Mouse (Mus musculus): ENCODE measurements around the gene Cav1.

Cav1 gene

DNA sequence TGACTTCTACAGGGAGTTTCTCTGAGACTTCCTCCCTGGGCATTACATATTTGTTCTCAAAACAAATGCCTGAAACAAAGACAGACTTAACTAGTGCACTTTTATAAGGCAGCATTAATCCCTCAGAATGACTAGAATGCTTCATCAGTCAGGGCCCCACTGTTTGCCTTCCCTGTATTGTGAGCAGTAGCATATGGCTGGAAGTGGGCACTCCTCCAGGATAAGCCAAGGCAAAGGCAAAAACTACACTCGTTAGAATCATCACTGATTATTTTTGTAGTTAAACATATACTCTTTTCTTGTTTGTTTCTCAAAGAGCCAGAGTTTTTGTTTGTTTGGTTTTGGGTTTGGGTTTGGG lies 11.0 kb downstream of the Cav1 start:
- in situ Hi-C loops (cut with MboI, MseI): no loop called here

DNA sequence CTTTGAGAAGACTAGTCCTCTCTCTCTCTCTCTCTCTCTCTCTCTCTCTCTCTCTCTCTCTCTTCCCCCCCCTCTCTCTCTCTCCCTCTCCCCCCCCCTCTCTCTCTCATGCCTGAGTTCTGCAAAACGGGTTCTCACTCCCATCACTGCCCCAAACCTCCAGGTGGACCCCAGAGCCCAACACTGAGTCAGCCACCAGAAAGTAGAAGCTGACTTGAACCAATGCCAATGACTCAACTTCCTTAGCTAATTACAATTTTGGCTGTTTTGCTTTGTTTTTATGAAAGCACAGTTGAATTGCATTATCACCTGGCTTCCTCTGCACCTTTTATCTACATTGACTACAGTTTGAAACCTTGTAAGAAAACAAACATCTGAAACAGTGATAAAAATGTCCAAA lies 11.8 kb downstream of the Cav1 start:
- in situ Hi-C loops (cut with MboI, MseI): no loop called here

DNA sequence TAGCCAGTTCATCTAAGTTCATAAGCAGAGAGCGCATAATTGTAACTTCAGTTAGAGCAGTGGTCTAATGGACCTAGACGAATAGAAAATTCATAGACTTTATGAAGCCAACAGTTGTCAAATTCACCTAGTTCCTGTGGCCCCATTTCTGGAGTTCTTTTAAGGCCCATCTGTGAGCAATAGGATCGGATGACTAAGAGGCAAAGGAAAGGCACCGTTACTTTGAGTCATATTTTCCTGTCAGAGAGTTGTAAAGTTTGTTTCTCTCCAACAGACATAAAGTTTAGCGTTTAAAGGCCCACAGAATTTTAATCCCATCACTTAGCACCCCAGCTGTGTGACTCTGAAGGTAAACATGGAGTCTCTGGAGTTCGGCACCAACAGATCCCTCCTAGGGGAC lies 15.8 kb downstream of the Cav1 start:
- in situ Hi-C loops (cut with MboI, MseI): no loop called here

DNA sequence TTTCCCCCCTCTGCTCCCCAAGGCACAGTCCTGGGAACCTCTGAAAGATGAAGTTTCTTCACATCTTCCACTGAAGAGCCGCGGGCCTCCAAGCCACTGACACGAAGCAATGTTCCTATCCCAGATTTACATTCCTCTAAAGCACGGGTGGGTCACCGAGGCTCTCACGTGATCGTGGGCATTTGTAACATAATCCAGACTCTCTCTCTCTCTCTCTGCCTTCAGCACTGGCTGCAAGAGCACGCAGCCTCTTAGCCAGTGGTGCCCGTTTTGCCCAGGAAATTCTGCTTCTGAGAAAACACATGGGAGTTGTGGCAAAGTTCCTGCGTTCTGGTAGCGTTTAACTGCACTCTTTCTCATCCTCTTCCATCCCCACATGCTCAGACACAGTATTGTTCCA lies 21.1 kb downstream of the Cav1 start:
- in situ Hi-C loops (cut with MboI, MseI): no loop called here

DNA sequence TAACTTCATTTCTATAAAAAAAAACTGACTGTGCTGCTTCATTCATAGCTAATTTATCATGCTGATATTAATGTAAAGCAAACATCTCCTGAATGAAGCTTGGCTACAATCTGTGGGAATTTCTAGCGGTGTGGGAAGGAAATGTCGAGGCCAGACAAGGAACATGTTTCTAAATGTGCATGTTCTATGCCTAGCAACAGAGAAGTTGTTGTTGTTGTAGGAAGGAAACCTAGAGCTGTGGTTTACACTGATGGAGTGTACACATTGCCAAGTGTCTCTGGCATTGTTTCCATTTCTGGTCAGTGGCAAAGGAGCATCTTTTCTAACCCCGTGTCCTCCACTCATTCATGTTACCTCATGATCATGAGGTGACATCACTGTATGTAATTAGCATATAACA lies 23.7 kb downstream of the Cav1 start:
- in situ Hi-C loops (cut with MboI, MseI): no loop called here

DNA sequence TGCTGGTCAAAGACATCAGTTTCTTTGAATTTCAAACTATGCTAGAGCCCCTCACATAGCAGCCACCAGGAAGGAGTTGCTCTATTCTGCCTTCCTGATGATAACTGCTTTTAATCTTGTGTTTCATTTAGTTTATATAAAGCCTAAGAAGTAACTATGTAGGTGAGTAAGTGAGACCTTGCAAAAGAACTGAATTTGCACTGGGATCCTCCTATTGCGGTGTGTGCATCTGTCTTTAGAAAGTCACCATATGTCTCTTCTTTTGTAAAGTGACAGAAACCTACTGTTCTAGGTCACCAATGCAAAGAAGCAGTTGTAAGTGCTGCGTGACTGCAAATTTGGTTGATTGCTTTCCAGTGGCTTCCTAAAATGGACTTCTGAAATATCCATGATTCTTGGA lies 31.6 kb downstream of the Cav1 start:
- in situ Hi-C loops (cut with MboI, MseI): no loop called here

DNA sequence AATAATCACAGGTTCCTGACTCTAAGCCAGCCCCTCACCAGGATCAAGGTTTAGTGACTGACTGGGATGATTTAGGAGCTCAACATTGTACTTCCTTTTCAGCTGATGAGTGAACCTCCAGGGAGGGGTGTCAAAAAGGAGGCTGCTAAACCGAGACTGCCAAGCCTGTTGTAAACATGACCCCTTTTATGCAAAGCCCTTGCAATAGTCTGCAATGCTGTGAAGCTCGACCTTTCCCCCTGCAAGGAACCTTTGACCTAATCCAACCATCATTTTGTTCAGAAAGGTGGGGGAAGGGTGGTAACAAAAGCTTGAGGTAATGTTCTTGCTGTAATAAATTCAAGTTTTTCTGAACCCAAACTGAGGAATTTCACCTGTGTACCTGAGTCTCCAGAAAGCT lies 34.3 kb downstream of the Cav1 start:
- in situ Hi-C loops (cut with MboI, MseI): no loop called here

DNA sequence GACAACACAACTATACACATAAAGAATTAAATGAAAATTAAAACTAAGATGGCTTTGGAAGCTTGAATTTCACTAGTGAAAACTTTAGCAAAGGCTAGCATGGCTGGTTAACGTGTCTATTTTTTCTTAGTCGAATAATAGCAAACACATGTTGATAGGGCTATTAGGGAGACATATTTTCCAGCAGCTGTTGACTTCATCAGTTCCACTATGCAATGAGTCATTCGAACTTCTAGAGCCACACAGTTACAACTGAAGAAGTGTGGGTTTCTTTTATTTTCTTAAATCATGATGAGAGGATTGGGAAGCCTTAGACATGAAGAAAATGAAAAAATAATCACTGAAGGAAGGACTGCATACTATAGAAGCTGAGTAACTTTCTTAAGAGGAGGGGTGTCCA lies 41.9 kb downstream of the Cav1 start:
- in situ Hi-C loops (cut with MboI, MseI): no loop called here

DNA sequence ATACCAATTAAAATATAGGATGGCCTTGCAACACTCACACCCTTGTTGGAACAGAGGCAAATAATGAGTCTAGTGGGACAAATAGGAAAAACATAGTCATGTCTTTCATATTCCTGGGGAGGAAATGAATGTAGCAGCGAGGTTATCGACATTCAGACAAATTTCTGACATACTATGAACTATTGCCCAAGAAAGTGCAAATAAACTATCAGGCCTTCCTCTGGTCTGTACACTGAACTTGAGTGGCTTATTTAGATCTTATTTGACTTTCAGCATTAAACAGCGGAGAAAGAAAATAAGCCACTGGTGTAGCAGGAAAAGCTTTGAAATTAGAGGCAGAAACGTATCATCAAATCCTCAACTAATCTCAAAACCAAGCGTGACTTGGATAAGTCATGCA lies 44.7 kb downstream of the Cav1 start:
- in situ Hi-C loops (cut with MboI, MseI): loop anchor here (10.0 kb wide), 1 partner anchor 234 kb away; no protein-coding TSS in a partner anchor

DNA sequence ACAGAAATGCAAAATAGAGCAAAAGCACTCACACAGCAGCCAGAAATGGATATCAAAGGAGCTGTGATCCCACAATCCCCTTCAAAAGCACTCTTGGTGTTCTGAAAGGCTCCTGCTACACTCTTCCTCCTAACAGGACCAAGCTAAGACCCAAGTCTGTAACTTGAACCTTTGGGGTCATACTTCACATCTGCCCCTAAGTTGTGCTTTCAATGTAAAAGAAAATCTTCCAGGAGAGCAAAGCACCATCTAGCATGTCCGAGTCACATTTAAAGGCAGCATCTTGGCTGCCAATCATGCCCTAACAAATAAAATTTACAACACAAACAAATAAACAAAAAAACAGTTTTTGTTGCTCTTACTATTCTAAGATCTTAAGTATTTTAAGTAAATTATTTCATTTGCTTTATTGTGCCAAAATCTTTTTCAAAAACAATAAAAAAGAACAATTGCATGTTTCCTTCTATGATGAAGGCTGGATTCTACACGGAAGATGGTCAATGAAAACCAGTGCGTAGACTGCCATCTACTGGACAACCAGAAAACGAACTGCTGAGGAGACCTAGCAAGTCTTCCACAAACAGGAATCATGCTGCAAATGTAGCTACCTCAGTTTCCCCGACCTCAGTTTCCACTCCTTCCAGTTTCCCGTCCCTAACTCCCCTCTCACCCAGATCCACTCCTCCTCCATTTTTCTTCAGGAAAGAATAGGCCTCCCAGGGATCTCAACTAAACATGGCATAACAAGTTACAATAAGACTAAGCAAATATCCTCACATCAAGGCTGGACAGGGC lies 53.0 kb downstream of the Cav1 start:
- in situ Hi-C loops (cut with MboI, MseI): loop anchor here (5.0 to 10.0 kb wide), 2 partner anchors 226 to 252 kb away; no protein-coding TSS in a partner anchor

DNA sequence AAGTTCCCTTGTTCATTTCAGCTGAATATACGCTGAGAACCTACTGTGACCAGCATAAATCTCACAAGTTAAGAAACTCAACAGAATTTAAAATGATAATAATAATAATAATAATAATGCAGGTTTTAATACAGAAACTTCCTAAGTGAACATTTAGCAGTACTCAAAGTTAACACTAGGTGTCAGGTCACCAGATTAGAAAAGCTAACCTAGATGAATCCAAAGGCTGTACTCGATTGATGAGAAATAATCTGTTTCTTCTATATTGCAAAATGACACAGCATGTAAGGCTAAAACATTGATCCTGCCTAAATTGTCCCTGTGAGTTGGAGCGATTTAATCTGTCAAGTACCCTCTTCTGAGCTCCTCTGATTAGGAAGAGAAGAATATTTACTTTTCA lies 56.6 kb downstream of the Cav1 start:
- in situ Hi-C loops (cut with MboI, MseI): loop anchor here (5.0 kb wide), 1 partner anchor 335 kb away; no protein-coding TSS in a partner anchor

DNA sequence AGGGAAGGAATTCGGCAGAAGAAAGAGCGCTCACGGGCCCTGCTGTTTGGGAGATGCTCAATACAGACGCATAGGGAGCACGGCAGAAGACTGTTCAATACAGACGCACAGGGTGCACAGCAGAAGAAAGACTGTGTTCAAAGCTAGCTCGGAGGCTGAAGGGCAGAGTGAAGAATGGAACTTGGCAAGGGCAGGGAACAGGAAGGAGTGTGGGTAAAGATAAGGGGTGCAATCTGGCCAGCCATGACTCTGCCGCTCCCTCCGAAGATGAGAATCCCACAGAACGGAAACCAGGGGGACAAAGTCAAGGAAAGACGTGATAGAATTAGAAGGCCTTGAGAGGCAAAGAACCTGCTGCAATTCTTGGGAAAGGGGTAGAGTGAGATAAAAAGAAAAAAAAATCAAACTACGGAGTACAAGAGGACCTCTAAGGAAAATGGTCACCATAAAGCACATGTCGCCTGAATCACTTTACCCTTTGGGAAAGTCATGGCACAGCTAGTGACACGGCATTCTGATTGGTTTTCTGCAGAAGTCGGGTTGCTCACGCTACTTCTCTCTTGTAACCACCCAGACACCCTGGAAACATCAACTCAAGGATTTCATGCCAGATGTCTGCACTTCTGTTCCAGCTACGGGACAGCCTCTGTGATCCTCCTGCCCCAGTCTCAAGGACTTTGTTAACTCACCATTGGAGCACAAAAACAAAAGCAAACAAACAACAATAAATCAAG lies 57.5 kb downstream of the Cav1 start:
- in situ Hi-C loops (cut with MboI, MseI): loop anchor here (5.0 kb wide), 1 partner anchor 336 kb away; no protein-coding TSS in a partner anchor

DNA sequence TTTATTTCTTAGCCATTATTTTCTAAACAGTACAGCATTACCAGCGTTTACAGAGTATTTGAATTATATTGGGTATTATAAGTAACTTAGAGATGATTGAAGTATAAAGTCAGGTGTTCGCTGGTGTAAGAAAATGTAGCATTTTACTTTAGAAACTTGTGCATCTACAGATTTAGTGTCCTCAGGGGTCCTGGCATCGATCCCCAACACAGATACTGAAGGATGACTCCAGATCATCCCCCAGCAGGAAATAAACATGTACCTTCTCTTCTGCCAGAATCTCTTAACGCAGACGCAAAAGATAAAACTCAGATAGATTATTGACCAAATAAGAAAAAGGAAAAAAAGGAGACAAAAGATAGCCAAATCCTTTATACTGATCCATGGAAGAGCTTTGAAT lies 68.2 kb downstream of the Cav1 start:
- in situ Hi-C loops (cut with MboI, MseI): no loop called here

DNA sequence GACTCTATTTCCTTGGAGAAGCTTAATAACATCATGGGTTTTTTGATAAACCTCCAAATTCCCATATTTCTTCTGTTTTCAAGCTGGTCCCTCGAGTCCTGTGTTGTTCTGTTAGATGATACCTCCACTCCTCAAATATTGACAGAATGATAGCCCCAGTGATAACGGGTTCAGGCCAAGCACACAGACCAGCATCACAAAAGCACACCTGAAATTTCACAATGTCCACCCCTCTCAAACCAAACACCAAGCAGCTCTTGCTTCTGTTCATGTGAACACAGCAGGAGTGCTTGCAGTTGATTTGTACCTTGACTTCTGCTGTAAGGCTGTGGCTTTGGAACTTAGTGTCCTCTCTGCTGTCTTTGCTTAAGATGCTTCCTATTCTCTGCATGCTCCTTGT lies 71.2 kb downstream of the Cav1 start:
- in situ Hi-C loops (cut with MboI, MseI): no loop called here

DNA sequence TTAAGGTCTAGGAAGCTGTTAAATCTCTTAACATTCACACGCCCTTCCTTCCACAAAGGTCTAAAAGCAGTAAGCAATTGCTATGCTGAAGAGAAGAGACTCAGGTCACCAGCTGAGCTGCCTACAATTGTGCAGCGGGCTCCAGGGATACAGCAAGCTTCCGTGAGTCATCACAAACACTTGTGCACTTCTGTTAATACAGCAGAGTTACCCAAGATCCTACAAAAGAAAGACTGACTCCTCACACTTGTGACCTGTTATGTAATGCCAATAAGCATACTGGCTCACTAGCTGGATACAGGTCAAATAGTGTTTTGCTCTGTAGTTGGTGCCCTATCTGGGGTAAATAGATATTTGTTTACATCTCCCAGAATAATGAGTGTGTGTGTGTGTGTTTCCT lies 74.0 kb downstream of the Cav1 start:
- in situ Hi-C loops (cut with MboI, MseI): no loop called here

DNA sequence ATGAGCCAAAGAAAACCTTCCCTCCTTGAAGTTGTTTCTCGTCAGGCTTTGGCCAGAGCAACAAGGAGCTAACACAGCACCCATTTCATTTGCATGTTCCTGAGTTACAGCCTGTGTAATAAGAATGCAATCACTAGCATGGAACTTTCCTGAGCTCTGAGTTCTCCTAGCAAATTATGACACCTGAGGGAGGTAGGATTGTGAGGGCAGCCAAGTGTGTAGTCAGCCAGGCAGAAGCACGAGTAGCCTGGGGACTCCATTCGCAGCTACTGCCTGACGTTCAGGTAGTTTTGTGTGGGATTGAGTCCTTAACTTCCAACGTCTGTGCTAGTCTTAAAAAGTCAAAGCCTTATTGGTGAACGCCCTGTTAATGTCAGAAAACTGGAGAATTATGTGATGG lies 75.6 kb downstream of the Cav1 start:
- in situ Hi-C loops (cut with MboI, MseI): no loop called here

DNA sequence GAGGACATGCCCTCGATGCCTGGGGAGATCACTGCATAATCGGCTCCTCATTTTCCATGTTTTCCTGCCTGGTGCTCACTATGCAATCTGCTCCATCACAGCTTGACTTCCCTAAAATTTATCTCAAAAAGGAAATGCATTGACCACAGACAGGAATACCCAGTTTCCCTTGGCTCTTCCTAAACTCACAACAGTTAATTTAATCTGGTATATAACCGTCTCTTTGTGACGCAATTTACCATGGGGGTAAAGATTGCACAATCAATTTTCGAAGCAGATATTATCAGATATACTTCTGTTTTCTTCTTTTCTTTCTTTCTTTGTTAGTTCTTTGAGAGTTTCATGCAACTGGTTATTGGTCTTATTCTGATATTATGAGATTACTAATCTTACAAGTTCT lies 79.4 kb downstream of the Cav1 start:
- in situ Hi-C loops (cut with MboI, MseI): no loop called here

DNA sequence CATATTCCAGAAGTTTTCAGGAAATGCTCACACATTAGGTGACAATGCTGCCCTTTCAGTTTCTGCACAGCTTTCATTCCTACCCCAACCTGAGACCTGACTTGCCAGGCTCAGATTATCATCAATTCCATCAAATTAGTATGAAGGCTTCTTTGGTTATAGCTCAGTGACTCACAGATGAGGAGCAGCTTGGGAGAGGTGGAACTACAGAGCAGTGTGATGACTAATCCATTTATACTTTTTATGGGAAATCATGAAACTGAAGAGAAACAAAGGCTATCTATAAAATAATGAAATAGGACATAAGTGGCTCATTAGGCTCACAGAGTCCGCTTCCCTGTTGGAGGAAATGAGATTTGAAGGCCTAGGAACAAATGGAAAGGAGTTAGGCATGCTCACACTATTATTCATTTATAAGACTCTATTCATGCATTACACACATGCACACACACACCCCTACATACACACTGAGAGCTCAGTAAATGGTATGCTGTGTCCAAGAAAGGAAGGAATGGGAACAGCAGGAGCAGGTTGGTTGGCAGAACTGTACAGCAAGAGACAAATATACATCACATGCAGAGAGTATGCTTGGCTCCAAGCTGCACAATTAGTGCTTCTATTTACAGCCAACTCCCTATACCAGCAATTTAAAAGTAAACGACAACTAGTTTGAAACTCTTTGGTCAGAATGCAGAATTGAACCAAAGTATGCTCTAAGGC lies 82.0 kb downstream of the Cav1 start:
- in situ Hi-C loops (cut with MboI, MseI): no loop called here

All from regulatory T cell (primary cell).